Mouse (Mus musculus) heart, adult 8-10 months (tissue): ENCODE results near the gene Ccdc22. TPM values are rescaled to one million over a fixed set of nuclear protein-coding genes. Genes with fewer than 3 reads are reported as not detected.
A peak's percentile ranks its signal among the peaks of the same experiment; 100 is the strongest.

Experiments used
- DNase-seq: peaks from one replicate; pipeline ENCODE4 v3.0.0; 2022; ENCODE audit warnings: low spot score
- total RNA-seq, 4 experiments: library from RNA; stranded (reverse); gene quantifications; 2 replicates each; pipeline ENCODE4 v1.2.4; 2022

Gene Ccdc22
- total RNA-seq, 4 experiments from 2014 or later = 8.5 to 11.9 (median 11.1) TPM

GRCm38 (mm10) chrX:7573176-7574086 is 31.9 kb downstream of the Ccdc22 start, which contains the start of gene Foxp3:
Foxp3 (plus strand) TSS chrX:7573644.
- DNase-seq = peak; percentile 11

- no peak for DNase-seq
Observed at GRCm38 (mm10) chrX:7572466-7572865, 32.9 kb downstream of the Ccdc22 start.

GRCm38 (mm10) chrX:7571565-7572136 is 33.7 kb downstream of the Ccdc22 start:
- DNase-seq = no peak

GRCm38 (mm10) chrX:7570481-7571175 is 34.7 kb downstream of the Ccdc22 start:
- no peak for DNase-seq

DNA sequence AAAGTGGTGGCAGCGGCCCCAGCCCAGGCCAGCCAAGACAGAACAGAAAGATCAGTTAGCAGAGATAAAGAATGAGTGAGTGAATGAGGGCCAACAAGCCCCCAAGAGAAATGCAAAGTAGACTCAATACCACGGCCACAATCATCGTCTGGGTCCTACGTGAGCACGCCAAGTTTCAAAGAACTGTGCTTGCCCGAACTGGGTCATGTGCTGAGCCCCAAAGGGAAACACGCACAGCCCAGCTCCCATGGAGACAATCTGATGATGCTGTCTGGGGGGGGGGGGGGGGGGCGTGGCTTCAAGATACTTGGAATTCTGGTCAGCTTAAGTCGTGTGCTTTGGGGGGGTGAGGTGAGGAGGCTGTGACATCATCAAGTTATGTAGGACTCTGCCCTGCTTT is 37.8 kb downstream of the Ccdc22 start:
- DNase-seq = no peak

DNA sequence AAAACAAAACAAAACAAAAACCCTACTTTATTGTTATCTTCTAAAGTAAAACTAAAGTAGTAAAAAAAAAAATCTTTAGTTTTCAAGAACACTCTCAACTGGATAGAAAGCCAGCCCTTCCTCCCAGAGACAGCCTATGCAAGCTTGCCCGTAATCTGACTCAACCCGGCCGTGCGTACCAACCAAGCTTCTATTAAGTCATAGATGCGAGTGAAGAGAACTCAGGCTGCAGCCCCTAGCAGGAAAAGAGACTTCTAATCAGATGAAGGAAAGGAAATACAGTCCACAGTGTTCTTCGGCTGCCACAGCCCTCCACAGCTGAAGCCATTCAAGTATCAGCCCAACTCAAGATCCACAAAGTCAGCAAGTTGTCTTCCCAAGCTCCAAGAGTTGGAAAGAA is 39.0 kb downstream of the Ccdc22 start:
- DNase-seq = no peak

DNA sequence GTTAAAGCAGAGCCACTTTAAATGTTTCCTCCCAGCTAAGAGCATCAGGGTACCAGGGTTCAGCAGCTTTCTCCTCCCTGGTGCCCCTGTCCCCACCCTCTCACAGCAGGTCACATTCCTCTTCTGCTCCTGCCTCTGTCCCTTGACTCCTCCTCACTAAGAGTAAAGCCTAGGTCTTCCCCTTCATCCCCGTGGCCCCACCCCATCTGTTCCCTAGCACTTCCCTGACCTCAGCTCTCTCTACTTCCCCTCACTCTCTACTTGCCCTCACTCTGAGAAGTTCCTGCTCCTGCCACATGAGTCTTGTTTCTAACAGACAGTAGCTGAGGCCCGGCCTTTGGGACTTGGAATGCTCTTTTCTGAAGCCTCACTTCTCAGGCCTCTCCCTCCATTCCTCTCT is 42.2 kb downstream of the Ccdc22 start:
- no peak for DNase-seq

- no peak for DNase-seq
Observed at GRCm38 (mm10) chrX:7553474-7553873, 51.8 kb downstream of the Ccdc22 start.

Other genes starting within 250 kb of the Ccdc22 start
- under 1 TPM; 0.34 to 0.63 (median 0.63) TPM for gene Usp27x, start 229.7 kb downstream of the Ccdc22 start, total RNA-seq
- not detected for gene Foxp3, start 31.9 kb downstream of the Ccdc22 start, total RNA-seq
- 1 to 10 TPM; 3.5 to 5.7 (median 4.6) TPM for gene Ppp1r3f, start 31.2 kb downstream of the Ccdc22 start, total RNA-seq
- gene Cacna1f, start 1.6 kb upstream of the Ccdc22 start, total RNA-seq = not detected
- 1 to 10 TPM; 2.9 to 5.4 (median 3.8) TPM for gene Syp, start 33.0 kb upstream of the Ccdc22 start, total RNA-seq
- 10 to 100 TPM; 18.8 to 22.2 (median 19.5) TPM for gene Prickle3, start 51.7 kb upstream of the Ccdc22 start, total RNA-seq
- 10 to 100 TPM; 39.8 to 56.9 (median 51.1) TPM for gene Plp2, start 65.9 kb upstream of the Ccdc22 start, total RNA-seq
- gene Magix, start 75.7 kb upstream of the Ccdc22 start, total RNA-seq = 10 to 100 TPM; 26.1 to 30.3 (median 28.8) TPM
- gene Gpkow, start 91.6 kb upstream of the Ccdc22 start, total RNA-seq = 10 to 100 TPM; 18.3 to 21.9 (median 21.3) TPM
- 10 to 100 TPM; 34.4 to 60.5 (median 46.7) TPM for gene Wdr45, start 108.8 kb upstream of the Ccdc22 start, total RNA-seq
- not detected for gene Gm45208, start 116.7 kb upstream of the Ccdc22 start, total RNA-seq
- 1 to 10 TPM; 4.3 to 6.7 (median 5.7) TPM for gene Praf2, start 122.9 kb upstream of the Ccdc22 start, total RNA-seq
- gene Ccdc120, start 145.4 kb upstream of the Ccdc22 start, total RNA-seq = 1 to 10 TPM in 1 of 4 experiments, under 1 TPM in 3; 0.37 to 1.0 (median 0.73) TPM
- 10 to 100 TPM; 11.9 to 16.9 (median 14.8) TPM for gene Tfe3, start 157.0 kb upstream of the Ccdc22 start, total RNA-seq
- gene Gripap1, start 184.2 kb upstream of the Ccdc22 start, total RNA-seq = 10 to 100 TPM; 23.1 to 26.1 (median 24.7) TPM
- under 1 TPM; 0.23 to 0.30 (median 0.27) TPM for gene Kcnd1, start 216.8 kb upstream of the Ccdc22 start, total RNA-seq
- 10 to 100 TPM; 20.0 to 24.9 (median 21.5) TPM for gene Otud5, start 235.8 kb upstream of the Ccdc22 start, total RNA-seq